Mouse (Mus musculus): Measurements from ENCODE around the gene Calm5. TPM values are rescaled to one million over a fixed set of nuclear protein-coding genes. Genes with fewer than 3 reads are reported as not detected.

Gene Calm5
- polyA plus RNA-seq, 1 experiment, result not detected

GRCm38 (mm10) chr13:3886663-3887062 lies 32.7 kb downstream of the Calm5 start:
- 93% methylated on average over 7 of the region's 7 CpGs for WGBS
- H3K36me3 ChIP-seq (ENCODE audit: control insufficient read depth, insufficient read depth, low read length), result peaks cover 60% of the 10 kb centered on the region
- TF ChIP-seq POLR2A (IDR thresholded peaks at IDR 0.05; ENCODE audit: low read depth, low read length) (no peak), CTCF (IDR thresholded peaks at IDR 0.05; ENCODE audit: extremely low read depth, insufficient read length, insufficient replicate concordance, low read depth, low read length) (no peak)

DNA sequence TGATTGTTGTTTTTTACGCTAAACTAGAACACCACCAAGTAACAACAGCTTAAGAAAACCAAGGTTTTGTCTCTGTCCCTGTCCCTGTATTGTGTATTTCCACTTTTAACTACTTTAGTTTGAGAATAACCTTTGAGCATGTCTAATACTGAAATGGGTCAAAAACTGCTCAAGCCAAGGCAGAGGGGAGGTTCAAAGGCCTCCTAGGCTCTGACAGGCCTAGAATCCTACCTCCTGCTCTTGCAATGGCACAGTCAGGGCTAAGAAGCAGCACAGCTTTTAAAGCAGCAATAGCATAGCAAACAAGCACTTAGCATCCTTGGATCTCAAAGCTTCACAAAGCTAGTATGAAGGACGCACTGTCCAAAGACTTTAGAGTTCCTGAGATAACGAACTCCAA lies 35.1 kb downstream of the Calm5 start:
- 83% methylated on average over 3 of the region's 3 CpGs for WGBS
- TF ChIP-seq POLR2A (IDR thresholded peaks at IDR 0.05; ENCODE audit: low read depth, low read length), result no peak
- TF ChIP-seq CTCF (IDR thresholded peaks at IDR 0.05; ENCODE audit: extremely low read depth, insufficient read length, insufficient replicate concordance, low read depth, low read length), result no peak
- Histone ChIP-seq H3K36me3 (ENCODE audit: control insufficient read depth, insufficient read depth, low read length) (peaks cover 48% of the 10 kb centered on the region), H3K4me1 (ENCODE audit: control insufficient read depth, insufficient read depth, insufficient read length, low read length) (peaks cover 2% of the 10 kb centered on the region; the same call in 1 of the 2 replicates), H3K4me3 (ENCODE audit: low read depth, low read length) (no peak overlapping the region), H3K27me3 (ENCODE audit: control insufficient read depth, insufficient read depth, low read length) (no peaks in the 10 kb centered on the region), H3K27ac (ENCODE audit: insufficient read depth, low read depth, low read length) (no peak overlapping the region)

More at GRCm38 (mm10) chr13:3886663-3887062, 32.7 kb downstream of the Calm5 start:
- Histone ChIP-seq H3K4me3 (ENCODE audit: low read depth, low read length) (no peak overlapping the region), H3K27me3 (ENCODE audit: control insufficient read depth, insufficient read depth, low read length) (no peaks in the 10 kb centered on the region), H3K4me1 (ENCODE audit: control insufficient read depth, insufficient read depth, insufficient read length, low read length) (peaks cover 2% of the 10 kb centered on the region; the same call in 1 of the 2 replicates), H3K27ac (ENCODE audit: insufficient read depth, low read depth, low read length) (no peak overlapping the region)

DNA sequence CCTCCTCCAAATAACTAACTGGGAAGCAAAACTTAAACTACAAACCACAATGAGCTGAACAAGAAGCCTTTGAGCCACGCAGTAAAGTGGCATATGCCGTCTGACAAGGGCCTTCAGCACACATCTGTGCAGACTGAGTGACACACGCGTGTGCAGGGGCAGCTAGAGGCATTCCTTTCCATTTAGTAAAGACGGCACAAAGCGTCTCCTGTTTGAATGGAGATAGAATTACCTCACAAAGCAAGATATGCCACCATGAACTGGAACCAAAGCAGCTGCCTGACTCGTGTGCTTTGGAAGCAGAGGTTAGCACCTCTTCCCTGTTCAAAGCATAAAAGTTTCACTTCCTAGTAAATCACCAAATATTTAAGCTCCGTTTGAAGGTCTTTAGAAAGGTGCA lies 36.1 kb downstream of the Calm5 start:
- peak overlapping the region; percentile 36 for H3K27ac ChIP-seq (ENCODE audit: insufficient read depth, low read depth, low read length)
- WGBS, result 19% methylated on average over 8 of the region's 8 CpGs

DNA sequence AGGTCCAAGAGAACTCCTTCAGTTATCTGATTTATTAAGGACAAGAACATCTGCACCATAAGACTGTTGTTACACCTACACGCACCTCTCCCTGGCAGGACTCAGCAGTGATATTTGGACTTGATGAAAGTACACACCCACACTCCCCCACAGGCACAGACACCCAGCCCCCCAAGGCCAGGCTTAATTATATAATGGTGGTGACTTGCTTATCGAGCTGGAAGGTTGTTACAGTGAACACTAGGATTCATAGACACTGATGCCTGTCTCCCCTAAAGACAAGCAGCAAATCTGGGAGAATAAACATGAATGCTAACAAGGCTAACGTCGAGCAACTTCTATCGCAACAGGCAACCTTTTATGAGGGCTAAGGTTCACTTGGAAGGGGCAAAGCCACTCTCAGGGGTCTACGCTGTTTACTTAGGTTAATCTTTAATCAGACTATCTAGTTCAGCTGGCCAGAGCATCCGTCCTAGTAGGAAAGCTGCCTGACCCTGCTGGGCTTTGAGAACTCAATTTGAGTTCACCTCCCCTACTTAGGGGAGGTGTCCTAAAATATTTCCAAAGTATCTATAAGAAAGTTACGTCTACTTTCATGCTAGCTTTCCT lies 37.6 kb downstream of the Calm5 start:
- no peak for TF ChIP-seq CTCF (IDR thresholded peaks at IDR 0.05; ENCODE audit: extremely low read depth, insufficient read length, insufficient replicate concordance, low read depth, low read length)
- no peak for TF ChIP-seq POLR2A (IDR thresholded peaks at IDR 0.05; ENCODE audit: low read depth, low read length)
- peak overlapping the region; percentile 43; the same call in 1 of the 2 replicates for H3K4me3 ChIP-seq (ENCODE audit: low read depth, low read length)
- peak overlapping the region; percentile 90 for H3K27ac ChIP-seq (ENCODE audit: insufficient read depth, low read depth, low read length)
- H3K4me1 ChIP-seq (ENCODE audit: control insufficient read depth, insufficient read depth, insufficient read length, low read length), result peaks cover 20% of the 10 kb centered on the region; the same call in 1 of the 2 replicates
- no peaks in the 10 kb centered on the region for H3K27me3 ChIP-seq (ENCODE audit: control insufficient read depth, insufficient read depth, low read length)
- peaks cover 26% of the 10 kb centered on the region for H3K36me3 ChIP-seq (ENCODE audit: control insufficient read depth, insufficient read depth, low read length)
- WGBS, result 28% methylated on average over 8 of the region's 8 CpGs

More for the DNA sequence above, 36.1 kb downstream of the Calm5 start:
- TF ChIP-seq POLR2A (IDR thresholded peaks at IDR 0.05; ENCODE audit: low read depth, low read length) (no peak), CTCF (IDR thresholded peaks at IDR 0.05; ENCODE audit: extremely low read depth, insufficient read length, insufficient replicate concordance, low read depth, low read length) (no peak)
- Histone ChIP-seq H3K4me1 (ENCODE audit: control insufficient read depth, insufficient read depth, insufficient read length, low read length) (peaks cover 7% of the 10 kb centered on the region; the same call in 1 of the 2 replicates), H3K27me3 (ENCODE audit: control insufficient read depth, insufficient read depth, low read length) (no peaks in the 10 kb centered on the region), H3K36me3 (ENCODE audit: control insufficient read depth, insufficient read depth, low read length) (peaks cover 39% of the 10 kb centered on the region), H3K4me3 (ENCODE audit: low read depth, low read length) (peak overlapping the region; percentile 52)

DNA sequence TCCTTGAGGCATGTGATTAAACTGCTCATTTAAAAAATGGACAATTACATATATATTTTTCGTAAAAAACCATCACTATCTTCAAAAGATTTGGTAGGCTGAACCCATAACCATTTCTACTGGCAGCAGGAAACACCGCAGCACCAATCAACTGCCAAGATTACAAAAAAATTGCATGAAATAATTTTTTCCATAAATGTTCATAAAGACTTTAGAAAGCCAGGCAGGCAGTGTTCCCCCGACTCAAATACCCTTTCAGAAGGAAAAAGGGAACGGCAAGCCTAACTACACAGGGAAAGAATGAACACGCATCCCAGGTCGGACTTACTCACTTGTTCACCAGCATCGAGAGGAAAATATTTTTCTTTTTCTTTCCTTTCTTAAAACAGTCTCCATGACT lies 38.6 kb downstream of the Calm5 start:
- Histone ChIP-seq H3K36me3 (ENCODE audit: control insufficient read depth, insufficient read depth, low read length) (peaks cover 17% of the 10 kb centered on the region), H3K4me1 (ENCODE audit: control insufficient read depth, insufficient read depth, insufficient read length, low read length) (peaks cover 20% of the 10 kb centered on the region; the same call in 1 of the 2 replicates), H3K27ac (ENCODE audit: insufficient read depth, low read depth, low read length) (peak overlapping the region; percentile 90), H3K27me3 (ENCODE audit: control insufficient read depth, insufficient read depth, low read length) (no peaks in the 10 kb centered on the region), H3K4me3 (ENCODE audit: low read depth, low read length) (peak overlapping the region; percentile 54; the same call in 1 of the 2 replicates)
- 7% methylated on average over 7 of the region's 7 CpGs for WGBS
- TF ChIP-seq CTCF (IDR thresholded peaks at IDR 0.05; ENCODE audit: extremely low read depth, insufficient read length, insufficient replicate concordance, low read depth, low read length) (no peak), POLR2A (IDR thresholded peaks at IDR 0.05; ENCODE audit: low read depth, low read length) (no peak)

DNA sequence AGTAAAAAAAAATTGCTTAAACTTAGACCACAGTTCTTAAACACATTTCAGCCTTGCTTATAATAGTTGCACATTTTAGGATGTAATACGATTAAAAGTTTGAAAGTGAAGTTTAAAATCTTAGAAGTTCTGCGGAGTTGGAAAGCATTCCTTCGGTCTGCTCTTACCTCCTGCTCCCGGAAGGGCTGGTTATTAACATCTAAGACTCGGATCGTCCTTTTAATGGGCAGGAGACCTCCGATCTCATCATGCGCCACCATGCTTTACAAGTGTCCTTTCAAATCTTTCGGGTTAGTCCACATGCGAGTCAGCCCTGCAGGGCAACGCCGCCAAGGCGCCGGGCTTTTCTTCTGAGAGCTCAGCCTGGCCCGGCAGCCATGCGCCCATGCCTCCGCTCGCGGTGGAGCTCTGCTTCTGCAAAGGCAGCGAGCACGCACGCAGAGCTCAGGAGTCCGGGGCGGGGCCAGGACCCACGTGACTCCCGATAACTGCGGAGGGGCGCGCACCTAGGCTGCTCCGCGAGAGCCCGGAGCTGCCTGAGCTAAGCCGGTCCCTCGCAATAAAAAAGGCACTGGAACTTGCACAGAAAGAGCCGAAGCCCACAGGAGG lies 39.3 kb downstream of the Calm5 start:
- under 1% methylated on average over 35 of the region's 35 CpGs for WGBS
- H3K4me3 ChIP-seq (ENCODE audit: low read depth, low read length), result peak overlapping the region; percentile 75
- TF ChIP-seq POLR2A (IDR thresholded peaks at IDR 0.05; ENCODE audit: low read depth, low read length) (peak; percentile 99), CTCF (IDR thresholded peaks at IDR 0.05; ENCODE audit: extremely low read depth, insufficient read length, insufficient replicate concordance, low read depth, low read length) (no peak)
- H3K27me3 ChIP-seq (ENCODE audit: control insufficient read depth, insufficient read depth, low read length), result no peaks in the 10 kb centered on the region
- H3K27ac ChIP-seq (ENCODE audit: insufficient read depth, low read depth, low read length), result peak overlapping the region; percentile 82
- H3K36me3 ChIP-seq (ENCODE audit: control insufficient read depth, insufficient read depth, low read length), result peaks cover 11% of the 10 kb centered on the region
- H3K4me1 ChIP-seq (ENCODE audit: control insufficient read depth, insufficient read depth, insufficient read length, low read length), result peaks cover 20% of the 10 kb centered on the region; the same call in 1 of the 2 replicates

DNA sequence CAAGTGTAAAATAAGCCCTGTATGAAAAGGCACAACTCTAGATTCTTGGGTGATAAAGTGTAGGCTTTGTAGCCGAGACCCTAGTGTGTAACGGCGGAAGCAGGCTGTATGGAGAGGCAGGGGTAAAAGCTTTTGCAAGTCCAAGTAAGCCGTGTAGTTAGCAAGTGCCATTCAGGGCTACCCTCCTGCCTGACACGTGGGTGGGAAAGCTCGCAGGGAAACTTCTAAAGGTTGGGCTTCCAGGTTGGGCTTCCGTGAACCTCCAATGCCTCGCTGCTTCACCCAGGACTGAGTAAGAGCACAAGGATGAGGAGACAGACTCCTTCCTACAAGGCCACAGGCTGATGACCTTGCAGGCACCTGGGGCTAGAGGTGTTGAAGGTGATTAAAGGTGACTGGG lies 40.6 kb downstream of the Calm5 start:
- peak overlapping the region; percentile 96 for H3K27ac ChIP-seq (ENCODE audit: insufficient read depth, low read depth, low read length)
- 64% methylated on average over 8 of the region's 8 CpGs for WGBS
- TF ChIP-seq POLR2A (IDR thresholded peaks at IDR 0.05; ENCODE audit: low read depth, low read length), result no peak
- no peak for TF ChIP-seq CTCF (IDR thresholded peaks at IDR 0.05; ENCODE audit: extremely low read depth, insufficient read length, insufficient replicate concordance, low read depth, low read length)
- peaks cover 18% of the 10 kb centered on the region; the same call in 1 of the 2 replicates for H3K4me1 ChIP-seq (ENCODE audit: control insufficient read depth, insufficient read depth, insufficient read length, low read length)
- H3K4me3 ChIP-seq (ENCODE audit: low read depth, low read length), result peak overlapping the region; percentile 25
- H3K36me3 ChIP-seq (ENCODE audit: control insufficient read depth, insufficient read depth, low read length), result peaks cover 6% of the 10 kb centered on the region
- no peaks in the 10 kb centered on the region for H3K27me3 ChIP-seq (ENCODE audit: control insufficient read depth, insufficient read depth, low read length)
